Mouse (Mus musculus) kidney, embryonic 15.5 days (tissue): ENCODE results near the gene Batf3. TPM values are rescaled to one million over a fixed set of nuclear protein-coding genes. Genes with fewer than 3 reads are reported as not detected.
A peak's percentile ranks its signal among the peaks of the same experiment; 100 is the strongest.

ENCODE experiments used
- ATAC-seq: fragments of 200-750 bp; cut with Nextera tagmentation; replicated peaks from 2 replicates; pipeline ENCODE4 v1.8.0; 2017; ENCODE audit warnings: moderate TSS enrichment; ENCODE audit not compliant: low FRiP score
- H3K27ac ChIP-seq: fragments of 300-500 bp; sonication (generic); 2 replicates; pipeline ENCODE4 v1.5.1; 2015; ENCODE audit warnings: mild to moderate bottlenecking, inconsistent platforms
- H3K27me3 ChIP-seq: fragments of 300-500 bp; sonication (generic); 2 replicates; pipeline ENCODE4 v1.6.1; 2015; ENCODE audit warnings: inconsistent platforms
- H3K36me3 ChIP-seq: fragments of 300-500 bp; sonication (generic); 2 replicates; pipeline ENCODE4 v1.6.1; 2015; ENCODE audit warnings: inconsistent platforms
- H3K4me1 ChIP-seq: fragments of 300-500 bp; sonication (generic); 2 replicates; pipeline ENCODE4 v1.6.1; 2015; ENCODE audit warnings: inconsistent platforms
- H3K4me2 ChIP-seq: fragments of 300-500 bp; sonication (generic); 2 replicates; pipeline ENCODE4 v1.6.1; 2015; ENCODE audit warnings: moderate library complexity, mild to moderate bottlenecking, inconsistent platforms
- H3K4me3 ChIP-seq: fragments of 300-500 bp; sonication (generic); replicated peaks from 2 replicates; pipeline ENCODE4 v1.5.1; 2015; ENCODE audit warnings: mild to moderate bottlenecking, inconsistent platforms
- H3K9ac ChIP-seq: fragments of 300-500 bp; sonication (generic); 2 replicates; pipeline ENCODE4 v1.6.1; 2015; ENCODE audit warnings: mild to moderate bottlenecking, inconsistent platforms
- H3K9me3 ChIP-seq: fragments of 300-500 bp; sonication (generic); replicated peaks from 2 replicates; pipeline ENCODE4 v1.6.1; 2016; ENCODE audit warnings: inconsistent platforms
- WGBS: fragments of 180-500 bp; shearing (Covaris S2); methylation state at CpG from one replicate; pipeline ENCODE4 v1.1.7; 2015; ENCODE audit warnings: mixed read lengths; 5-methylcytosine and 5-hydroxymethylcytosine counted together
- polyA plus RNA-seq: library from polyadenylated mRNA; unstranded; fragments of >200 nt; fragmentation: Nextera tagmentation; extraction: Ambion mirVana; gene quantifications from 2 replicates; pipeline ENCODE4 v1.2.1, GENCODE M21; 2015

Gene Batf3
- polyA plus RNA-seq, 1 experiment from 2014 or later = 12.5 TPM

GRCm38 (mm10) chr1:191089355-191089754 is 8.3 kb upstream of the Batf3 start:
- no peaks in the 10 kb centered on the region for H3K27me3 ChIP-seq
- H3K27ac ChIP-seq = no peak overlapping the region
- ATAC-seq = no peak
- no peak overlapping the region for H3K9ac ChIP-seq
- H3K36me3 ChIP-seq = peaks cover 10% of the 10 kb centered on the region
- H3K4me2 ChIP-seq = no peak overlapping the region
- no peaks in the 10 kb centered on the region for H3K9me3 ChIP-seq
- WGBS = 80% methylated on average over 6 of the region's 6 CpGs
- H3K4me1 ChIP-seq = peaks cover 13% of the 10 kb centered on the region
- H3K4me3 ChIP-seq = no peak overlapping the region

GRCm38 (mm10) chr1:191092050-191092449 is 5.6 kb upstream of the Batf3 start:
- Histone ChIP-seq H3K9me3 (no peaks in the 10 kb centered on the region), H3K36me3 (no peaks in the 10 kb centered on the region), H3K9ac (no peak overlapping the region), H3K4me1 (peaks cover 15% of the 10 kb centered on the region), H3K27ac (no peak overlapping the region), H3K4me3 (no peak overlapping the region), H3K27me3 (no peaks in the 10 kb centered on the region), H3K4me2 (no peak overlapping the region)
- 58% methylated on average over 8 of the region's 8 CpGs for WGBS
- no peak for ATAC-seq

DNA sequence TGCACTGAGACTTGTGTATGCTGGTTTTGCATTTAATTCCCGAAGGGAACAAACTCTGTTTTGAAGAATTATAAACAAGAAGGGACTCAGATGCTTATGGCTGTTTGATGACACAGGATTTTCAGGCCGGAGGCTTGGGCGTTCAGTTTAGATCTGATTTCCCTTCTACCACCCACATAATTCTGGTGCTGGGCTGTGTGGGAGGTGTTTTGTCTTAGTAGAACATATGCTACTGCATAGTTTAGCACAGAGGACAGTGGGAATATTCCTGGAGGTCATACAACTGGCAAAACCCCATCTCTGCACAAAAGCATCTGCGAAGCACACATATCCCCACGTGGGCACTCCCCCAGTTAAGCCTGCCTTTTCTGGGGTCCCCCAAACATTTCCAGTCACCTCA is 4.1 kb upstream of the Batf3 start:
- Histone ChIP-seq H3K9me3 (no peaks in the 10 kb centered on the region), H3K27ac (no peak overlapping the region), H3K4me2 (no peak overlapping the region), H3K4me1 (peaks cover 26% of the 10 kb centered on the region), H3K36me3 (no peaks in the 10 kb centered on the region), H3K4me3 (no peak overlapping the region), H3K9ac (no peak overlapping the region), H3K27me3 (no peaks in the 10 kb centered on the region)
- ATAC-seq = no peak
- 58% methylated on average over 5 of the region's 5 CpGs for WGBS

DNA sequence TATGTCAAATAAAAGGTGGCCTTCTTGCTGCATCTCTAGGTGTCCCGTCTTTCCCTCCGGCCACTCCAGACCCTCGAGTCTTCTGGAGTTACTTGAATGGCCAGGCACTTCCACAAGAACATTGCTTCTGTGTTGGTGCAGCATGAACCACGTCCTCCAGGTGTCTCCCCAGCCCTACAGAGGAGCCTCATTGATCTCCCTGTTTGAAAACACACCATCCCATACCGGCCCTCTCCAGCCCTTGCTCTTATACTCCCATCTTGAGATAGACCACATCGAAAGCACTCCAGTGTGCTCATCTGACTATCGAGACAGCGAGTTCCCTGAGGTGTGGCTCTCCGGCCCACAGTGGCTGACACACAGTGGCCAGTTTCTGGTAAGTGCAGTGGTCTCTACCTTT is 2.6 kb upstream of the Batf3 start:
- H3K4me1 ChIP-seq = peaks cover 38% of the 10 kb centered on the region
- no peaks in the 10 kb centered on the region for H3K36me3 ChIP-seq
- H3K9me3 ChIP-seq = no peaks in the 10 kb centered on the region
- ATAC-seq = no peak
- WGBS = 75% methylated on average over 9 of the region's 9 CpGs
- H3K4me2 ChIP-seq = no peak overlapping the region
- no peak overlapping the region for H3K27ac ChIP-seq
- no peak overlapping the region for H3K9ac ChIP-seq
- 0 out of 2 replicates have a peak, but pooled peaks cover 10% of the 10 kb centered on the region for H3K27me3 ChIP-seq
- no peak overlapping the region for H3K4me3 ChIP-seq

DNA sequence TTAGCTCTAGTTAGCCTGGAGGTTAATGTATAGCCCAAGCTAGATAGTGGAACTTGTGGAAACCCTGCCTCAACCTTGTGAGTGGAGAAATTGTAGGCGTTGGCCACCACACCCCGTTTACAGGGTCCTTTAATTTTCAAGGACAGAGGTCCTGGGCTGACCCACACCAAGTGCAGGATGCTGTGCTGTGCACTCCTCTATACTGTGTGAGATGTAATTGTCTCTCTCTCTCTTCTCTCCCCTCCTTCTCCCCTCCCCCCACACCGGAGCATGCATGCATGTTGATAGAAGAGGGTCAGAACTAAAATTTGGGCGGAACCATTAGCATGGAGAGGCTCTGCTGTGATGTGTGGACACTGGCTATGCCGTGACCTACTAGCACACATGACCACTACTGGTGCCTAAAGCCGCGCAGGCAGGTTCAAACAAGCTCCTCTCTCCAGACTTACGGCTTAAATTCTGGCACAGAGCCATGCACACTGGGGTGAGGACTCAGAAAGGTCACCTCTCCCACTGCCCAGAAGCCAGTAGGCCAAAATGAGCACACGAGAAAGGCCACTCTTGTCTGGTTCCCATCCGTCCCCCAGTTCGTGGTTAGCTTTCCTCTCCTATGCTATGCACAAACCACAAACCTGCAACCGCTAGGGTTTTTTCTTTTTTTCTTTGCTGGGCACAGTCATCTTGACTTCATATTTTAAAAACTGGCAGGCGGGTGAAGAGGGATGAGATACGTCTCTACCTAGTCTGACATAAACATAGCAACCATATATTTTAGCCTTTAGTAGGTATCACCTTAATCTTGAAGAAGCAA is 571 bp upstream of the Batf3 start:
- Histone ChIP-seq H3K9me3 (no peaks in the 10 kb centered on the region), H3K27me3 (0 out of 2 replicates have a peak, but pooled peaks cover 15% of the 10 kb centered on the region), H3K4me3 (peak overlapping the region; percentile 71), H3K9ac (no peak overlapping the region), H3K4me2 (peak overlapping the region; percentile 100), H3K27ac (peak overlapping the region; percentile 71; the same call in 1 of the 2 replicates), H3K4me1 (peaks cover 34% of the 10 kb centered on the region), H3K36me3 (no peaks in the 10 kb centered on the region)
- 43% methylated on average over 14 of the region's 14 CpGs for WGBS
- peak; percentile 26 for ATAC-seq

DNA sequence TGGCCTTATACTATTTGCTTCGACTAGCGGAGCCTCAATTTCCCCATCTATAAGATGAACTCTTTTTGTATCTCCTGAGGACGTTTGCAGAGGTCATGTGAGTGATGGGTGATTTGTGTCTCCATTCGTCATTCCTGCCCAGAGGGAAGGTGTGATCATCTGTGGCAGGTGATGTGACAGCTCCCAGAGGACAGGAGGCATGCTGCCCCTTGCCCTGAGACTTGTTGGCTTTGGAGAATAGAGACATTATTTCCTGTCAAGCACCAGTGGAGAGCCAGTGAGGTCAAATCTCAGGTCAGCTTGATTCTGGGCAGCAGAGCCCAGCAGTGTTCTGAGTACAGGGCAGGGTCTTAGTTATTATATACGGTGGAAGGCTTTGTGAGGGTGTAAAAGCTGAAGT is 1.5 kb downstream of the Batf3 start:
- Histone ChIP-seq H3K27me3 (0 out of 2 replicates have a peak, but pooled peaks cover 15% of the 10 kb centered on the region), H3K4me1 (peaks cover 30% of the 10 kb centered on the region), H3K9ac (0 out of 2 replicates have a peak overlapping the region, but pooled peaks have one; percentile 71), H3K27ac (no peak overlapping the region), H3K9me3 (no peaks in the 10 kb centered on the region), H3K4me3 (peak overlapping the region; percentile 71), H3K36me3 (no peaks in the 10 kb centered on the region), H3K4me2 (peak overlapping the region; percentile 100)
- 31% methylated on average over 5 of the region's 5 CpGs for WGBS
- ATAC-seq = no peak

- Histone ChIP-seq H3K4me3 (no peak overlapping the region), H3K9ac (no peak overlapping the region), H3K9me3 (no peaks in the 10 kb centered on the region), H3K4me1 (peaks cover 30% of the 10 kb centered on the region), H3K27me3 (0 out of 2 replicates have a peak, but pooled peaks cover 15% of the 10 kb centered on the region), H3K4me2 (0 out of 2 replicates have a peak overlapping the region, but pooled peaks have one; percentile 100), H3K27ac (no peak overlapping the region), H3K36me3 (no peaks in the 10 kb centered on the region)
- ATAC-seq = no peak
- 65% methylated on average over 5 of the region's 5 CpGs for WGBS
Observed at GRCm38 (mm10) chr1:191099772-191100291, 2.2 kb downstream of the Batf3 start.

- no peaks in the 10 kb centered on the region for H3K9me3 ChIP-seq
- no peak overlapping the region for H3K9ac ChIP-seq
- H3K36me3 ChIP-seq = no peaks in the 10 kb centered on the region
- H3K4me3 ChIP-seq = no peak overlapping the region
- H3K27ac ChIP-seq = no peak overlapping the region
- H3K27me3 ChIP-seq = 0 out of 2 replicates have a peak, but pooled peaks cover 15% of the 10 kb centered on the region
- H3K4me2 ChIP-seq = no peak overlapping the region
- 85% methylated on average over 15 of the region's 15 CpGs for WGBS
- H3K4me1 ChIP-seq = peaks cover 17% of the 10 kb centered on the region
- no peak for ATAC-seq
Observed at GRCm38 (mm10) chr1:191102730-191103370, 5.2 kb downstream of the Batf3 start.

DNA sequence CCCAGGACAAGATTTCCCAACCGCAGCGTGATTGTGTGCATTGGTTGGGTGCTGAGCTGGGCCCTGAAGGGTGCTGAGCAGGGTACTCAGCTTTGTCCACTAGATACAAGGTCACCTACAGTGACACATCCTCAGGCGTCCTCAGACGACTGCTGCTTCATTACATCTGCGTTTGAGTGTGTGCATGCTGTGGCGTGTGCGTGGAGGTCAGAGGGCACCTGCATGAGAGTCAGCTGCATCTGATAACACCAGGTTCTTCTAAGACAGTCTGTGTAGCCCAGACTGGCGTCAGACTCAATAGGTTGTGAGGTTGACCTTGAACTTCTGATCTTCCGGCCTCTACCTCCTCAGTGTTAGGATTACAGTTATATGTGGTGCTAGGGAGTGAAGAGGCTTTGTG is 7.6 kb downstream of the Batf3 start:
- no peak overlapping the region for H3K4me2 ChIP-seq
- no peaks in the 10 kb centered on the region for H3K9me3 ChIP-seq
- H3K4me3 ChIP-seq = no peak overlapping the region
- no peaks in the 10 kb centered on the region for H3K36me3 ChIP-seq
- no peak for ATAC-seq
- H3K27me3 ChIP-seq = 0 out of 2 replicates have a peak, but pooled peaks cover 5% of the 10 kb centered on the region
- H3K27ac ChIP-seq = no peak overlapping the region
- H3K9ac ChIP-seq = no peak overlapping the region
- H3K4me1 ChIP-seq = peaks cover under 1% of the 10 kb centered on the region; the same call in 1 of the 2 replicates
- WGBS = 85% methylated on average over 9 of the region's 9 CpGs

- no peak overlapping the region for H3K4me3 ChIP-seq
- WGBS = 58% methylated on average over 10 of the region's 10 CpGs
- H3K4me2 ChIP-seq = no peak overlapping the region
- H3K4me1 ChIP-seq = peaks cover 15% of the 10 kb centered on the region
- no peak overlapping the region for H3K9ac ChIP-seq
- H3K27me3 ChIP-seq = no peaks in the 10 kb centered on the region
- no peaks in the 10 kb centered on the region for H3K9me3 ChIP-seq
- no peaks in the 10 kb centered on the region for H3K36me3 ChIP-seq
- ATAC-seq = no peak
- H3K27ac ChIP-seq = no peak overlapping the region
Observed at GRCm38 (mm10) chr1:191107306-191107705, 9.7 kb downstream of the Batf3 start.

DNA sequence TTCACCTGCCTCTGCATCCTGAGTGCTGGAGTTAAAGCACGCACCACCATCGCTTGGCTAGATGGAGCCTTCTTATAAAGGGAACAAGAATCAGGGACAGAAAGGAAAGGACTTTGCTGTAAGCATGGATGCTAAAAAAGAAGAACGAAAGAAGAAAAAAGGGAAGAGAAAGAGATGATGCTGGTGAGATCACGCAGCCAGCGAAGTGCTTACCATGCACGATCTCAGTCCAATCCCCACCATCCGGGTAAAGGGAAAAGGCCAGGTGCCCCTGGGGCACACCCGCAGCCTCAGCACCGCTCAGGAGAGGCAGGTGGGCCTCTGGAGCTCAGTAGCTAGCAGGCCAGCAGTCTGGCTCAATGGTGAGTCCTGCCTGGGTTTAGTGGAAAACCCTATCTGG is 12.3 kb downstream of the Batf3 start:
- no peak for ATAC-seq
- Histone ChIP-seq H3K27ac (no peak overlapping the region), H3K9me3 (no peaks in the 10 kb centered on the region), H3K27me3 (no peaks in the 10 kb centered on the region; the same call in 1 of the 2 replicates), H3K9ac (no peak overlapping the region), H3K4me1 (peaks cover 15% of the 10 kb centered on the region), H3K4me3 (no peak overlapping the region), H3K4me2 (no peak overlapping the region), H3K36me3 (no peaks in the 10 kb centered on the region)
- 89% methylated on average over 9 of the region's 9 CpGs for WGBS

DNA sequence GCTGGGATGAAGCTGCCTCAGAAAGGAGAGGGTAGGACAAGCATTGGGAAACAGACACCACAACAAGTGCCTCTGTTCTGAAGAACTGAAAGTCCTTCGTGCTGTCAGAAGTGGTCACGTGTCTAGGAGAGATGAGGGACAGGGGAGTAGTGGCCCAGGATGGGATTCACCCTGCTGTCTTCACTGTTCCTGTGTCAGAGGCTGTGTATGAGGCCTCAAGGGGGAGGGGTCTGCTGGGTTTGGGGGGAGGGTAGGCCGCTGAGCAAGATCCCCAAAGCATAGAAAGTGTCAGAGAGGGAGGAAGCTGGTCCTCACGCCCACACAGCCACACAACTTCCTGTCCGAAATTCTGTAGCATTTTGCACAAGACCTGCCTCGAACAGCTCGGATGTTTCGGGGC is 13.5 kb downstream of the Batf3 start:
- Histone ChIP-seq H3K27ac (peak overlapping the region; percentile 51), H3K9ac (no peak overlapping the region), H3K36me3 (no peaks in the 10 kb centered on the region), H3K4me1 (peaks cover 15% of the 10 kb centered on the region), H3K9me3 (no peaks in the 10 kb centered on the region), H3K27me3 (no peaks in the 10 kb centered on the region; the same call in 1 of the 2 replicates), H3K4me2 (no peak overlapping the region), H3K4me3 (no peak overlapping the region)
- 35% methylated on average over 8 of the region's 8 CpGs for WGBS
- no peak for ATAC-seq
